Mouse (Mus musculus): ENCODE data around the gene F2r.

DNA sequence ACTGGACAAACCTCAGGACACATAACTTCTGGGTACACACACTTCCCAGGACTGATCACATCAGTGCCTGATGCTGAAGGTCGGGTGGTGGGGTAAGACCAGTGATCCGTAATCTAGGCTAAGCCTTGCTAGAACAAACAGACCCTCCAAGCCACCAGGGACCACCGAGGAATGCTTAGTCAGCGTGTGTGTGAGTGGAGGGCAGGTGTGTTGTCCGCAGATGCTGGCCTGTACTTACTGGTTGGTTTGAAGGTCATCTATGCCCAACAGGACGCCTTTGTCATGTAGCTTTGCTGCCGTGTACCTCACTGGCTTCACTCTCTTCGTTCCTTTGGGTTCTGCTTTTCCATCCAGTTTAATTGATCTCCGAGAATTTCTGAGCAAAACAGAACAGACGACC lies 11.5 kb upstream of the F2r start:
- TF ChIP-seq CTCF (IDR thresholded peaks at IDR 0.05) = no peak
- TF ChIP-seq EP300 (IDR thresholded peaks at IDR 0.05) = no peak

Measured in lung, postnatal 0 days (tissue).